Mouse (Mus musculus): ENCODE data around the gene Gm7879. TPM values are rescaled to one million over a fixed set of nuclear protein-coding genes. Genes with fewer than 3 reads are reported as not detected.
A peak's percentile ranks its signal among the peaks of the same experiment; 100 is the strongest.
"Not testable (repeated sequence)": the region's sequence is repeated elsewhere in the genome, so short reads cannot be mapped to it uniquely, and the experiment has no call there.

Gm7879 gene
- polyA plus RNA-seq (2016; fragmentation: Nextera tagmentation; extraction: Ambion mirVana): not detected in 2 replicates

GRCm38 (mm10) chr5:43912844-43913243 lies at the start of gene Gm7879:
TSS of gene Gm7879 (plus strand) at chr5:43913144.
- WGBS: 97% methylated on average over 4 of the region's 4 CpGs
- ATAC-seq (ENCODE audit: low FRiP score): not testable (repeated sequence)

GRCm38 (mm10) chr5:43863642-43864041 lies 49.3 kb upstream of the Gm7879 start:
- Histone ChIP-seq H3K36me3 (no peaks in the 10 kb centered on the region), H3K9ac (no peak overlapping the region), H3K9me3 (replicated peaks) (no peaks in the 10 kb centered on the region), H3K27me3 (0 out of 2 replicates have a peak, but pooled peaks cover 4% of the 10 kb centered on the region), H3K4me2 (replicated peaks) (no peak overlapping the region), H3K4me3 (no peak overlapping the region), H3K4me1 (peaks cover 1% of the 10 kb centered on the region), H3K27ac (no peak overlapping the region)
- WGBS: 81% methylated on average over 6 of the region's 6 CpGs
- no peak for ATAC-seq (ENCODE audit: low FRiP score)

More at GRCm38 (mm10) chr5:43912844-43913243, at the start of gene Gm7879:
- H3K4me2 ChIP-seq (replicated peaks); H3K4me3 ChIP-seq; H3K36me3 ChIP-seq; H3K9ac ChIP-seq; H3K27ac ChIP-seq; H3K4me1 ChIP-seq; H3K27me3 ChIP-seq; H3K9me3 ChIP-seq (replicated peaks): not testable (repeated sequence)

GRCm38 (mm10) chr5:43865316-43865715 lies 47.6 kb upstream of the Gm7879 start:
- Histone ChIP-seq H3K36me3 (no peaks in the 10 kb centered on the region), H3K9ac (no peak overlapping the region), H3K4me1 (peaks cover 10% of the 10 kb centered on the region), H3K27ac (no peak overlapping the region), H3K4me3 (no peak overlapping the region), H3K4me2 (replicated peaks) (no peak overlapping the region), H3K27me3 (0 out of 2 replicates have a peak, but pooled peaks cover 7% of the 10 kb centered on the region), H3K9me3 (replicated peaks) (no peaks in the 10 kb centered on the region)
- no peak for ATAC-seq (ENCODE audit: low FRiP score)
- 78% methylated on average over 2 of the region's 2 CpGs for WGBS

- H3K36me3 ChIP-seq: no peaks in the 10 kb centered on the region
- no peak for ATAC-seq (ENCODE audit: low FRiP score)
- H3K27me3 ChIP-seq: 0 out of 2 replicates have a peak, but pooled peaks cover 7% of the 10 kb centered on the region
- H3K27ac ChIP-seq: peak within 1 kb of the TSS; percentile 37
- H3K9ac ChIP-seq: peak within 1 kb of the TSS; percentile 8; the same call in 1 of the 2 replicates
- peaks cover 10% of the 10 kb centered on the region for H3K4me1 ChIP-seq
- peak within 1 kb of the TSS; percentile 63 for H3K4me2 ChIP-seq (replicated peaks)
- H3K9me3 ChIP-seq (replicated peaks): no peaks in the 10 kb centered on the region
- H3K4me3 ChIP-seq: peak within 1 kb of the TSS; percentile 31
Observed at GRCm38 (mm10) chr5:43868253-43868652, 44.7 kb upstream of the Gm7879 start, which contains the start of gene Cd38. TSS of gene Cd38 (plus strand) at chr5:43868553.

GRCm38 (mm10) chr5:43868711-43869600 lies 44.0 kb upstream of the Gm7879 start:
- Histone ChIP-seq H3K36me3 (no peaks in the 10 kb centered on the region), H3K9ac (peak overlapping the region; percentile 8; the same call in 1 of the 2 replicates), H3K4me1 (peaks cover 10% of the 10 kb centered on the region), H3K27me3 (0 out of 2 replicates have a peak, but pooled peaks cover 7% of the 10 kb centered on the region), H3K27ac (peak overlapping the region; percentile 37), H3K9me3 (replicated peaks) (no peaks in the 10 kb centered on the region), H3K4me2 (replicated peaks) (peak overlapping the region; percentile 63), H3K4me3 (peak overlapping the region; percentile 31)
- 3% methylated on average over 28 of the region's 28 CpGs for WGBS
- peak; percentile 46; the same call in 1 of the 2 replicates for ATAC-seq (ENCODE audit: low FRiP score)

GRCm38 (mm10) chr5:43871845-43872244 lies 41.1 kb upstream of the Gm7879 start:
- Histone ChIP-seq H3K9ac (no peak overlapping the region), H3K36me3 (no peaks in the 10 kb centered on the region), H3K4me1 (peaks cover 10% of the 10 kb centered on the region), H3K4me3 (no peak overlapping the region), H3K9me3 (replicated peaks) (no peaks in the 10 kb centered on the region), H3K27ac (no peak overlapping the region), H3K4me2 (replicated peaks) (no peak overlapping the region), H3K27me3 (0 out of 2 replicates have a peak, but pooled peaks cover 7% of the 10 kb centered on the region)
- WGBS: 70% methylated on average over 1 of the region's 1 CpGs
- no peak for ATAC-seq (ENCODE audit: low FRiP score)

GRCm38 (mm10) chr5:43872652-43873051 lies 40.3 kb upstream of the Gm7879 start:
- WGBS: 77% methylated on average over 1 of the region's 1 CpGs
- H3K36me3 ChIP-seq: no peaks in the 10 kb centered on the region
- no peak overlapping the region for H3K4me2 ChIP-seq (replicated peaks)
- no peak overlapping the region for H3K27ac ChIP-seq
- no peaks in the 10 kb centered on the region for H3K9me3 ChIP-seq (replicated peaks)
- H3K4me1 ChIP-seq: peaks cover 10% of the 10 kb centered on the region
- no peak overlapping the region for H3K9ac ChIP-seq
- 0 out of 2 replicates have a peak, but pooled peaks cover 7% of the 10 kb centered on the region for H3K27me3 ChIP-seq
- no peak overlapping the region for H3K4me3 ChIP-seq
- no peak for ATAC-seq (ENCODE audit: low FRiP score)

GRCm38 (mm10) chr5:43882034-43882433 lies 30.9 kb upstream of the Gm7879 start:
- Histone ChIP-seq H3K27ac (no peak overlapping the region), H3K4me3 (no peak overlapping the region), H3K9me3 (replicated peaks) (no peaks in the 10 kb centered on the region), H3K36me3 (no peaks in the 10 kb centered on the region), H3K27me3 (no peaks in the 10 kb centered on the region), H3K4me1 (no peaks in the 10 kb centered on the region), H3K9ac (no peak overlapping the region), H3K4me2 (replicated peaks) (no peak overlapping the region)
- 92% methylated on average over 3 of the region's 3 CpGs for WGBS
- ATAC-seq (ENCODE audit: low FRiP score): no peak

- no peak overlapping the region for H3K4me3 ChIP-seq
- H3K9me3 ChIP-seq (replicated peaks): no peaks in the 10 kb centered on the region
- no peak overlapping the region for H3K4me2 ChIP-seq (replicated peaks)
- H3K9ac ChIP-seq: no peak overlapping the region
- no peaks in the 10 kb centered on the region for H3K27me3 ChIP-seq
- ATAC-seq (ENCODE audit: low FRiP score): no peak
- no peaks in the 10 kb centered on the region for H3K4me1 ChIP-seq
- no peak overlapping the region for H3K27ac ChIP-seq
- WGBS: 30% methylated on average over 3 of the region's 3 CpGs
- no peaks in the 10 kb centered on the region for H3K36me3 ChIP-seq
Observed at GRCm38 (mm10) chr5:43885060-43885820, 27.7 kb upstream of the Gm7879 start.

- H3K4me1 ChIP-seq: no peaks in the 10 kb centered on the region
- no peaks in the 10 kb centered on the region for H3K9me3 ChIP-seq (replicated peaks)
- 28% methylated on average over 1 of the region's 1 CpGs for WGBS
- H3K27ac ChIP-seq: no peak overlapping the region
- H3K4me3 ChIP-seq: no peak overlapping the region
- no peaks in the 10 kb centered on the region for H3K27me3 ChIP-seq
- no peaks in the 10 kb centered on the region for H3K36me3 ChIP-seq
- ATAC-seq (ENCODE audit: low FRiP score): no peak
- H3K4me2 ChIP-seq (replicated peaks): no peak overlapping the region
- H3K9ac ChIP-seq: no peak overlapping the region
Observed at GRCm38 (mm10) chr5:43892386-43892785, 20.6 kb upstream of the Gm7879 start.

- no peaks in the 10 kb centered on the region for H3K9me3 ChIP-seq (replicated peaks)
- H3K9ac ChIP-seq: no peak overlapping the region
- H3K4me2 ChIP-seq (replicated peaks): no peak overlapping the region
- ATAC-seq (ENCODE audit: low FRiP score): no peak
- no peaks in the 10 kb centered on the region for H3K27me3 ChIP-seq
- WGBS: 79% methylated on average over 2 of the region's 2 CpGs
- H3K36me3 ChIP-seq: no peaks in the 10 kb centered on the region
- H3K4me1 ChIP-seq: no peaks in the 10 kb centered on the region
- no peak overlapping the region for H3K27ac ChIP-seq
- no peak overlapping the region for H3K4me3 ChIP-seq
Observed at GRCm38 (mm10) chr5:43894113-43894512, 18.8 kb upstream of the Gm7879 start.

- H3K27me3 ChIP-seq: no peaks in the 10 kb centered on the region
- no peaks in the 10 kb centered on the region for H3K36me3 ChIP-seq
- H3K4me1 ChIP-seq: no peaks in the 10 kb centered on the region
- H3K4me3 ChIP-seq: no peak overlapping the region
- no peak overlapping the region for H3K4me2 ChIP-seq (replicated peaks)
- H3K9me3 ChIP-seq (replicated peaks): no peaks in the 10 kb centered on the region
- no peak overlapping the region for H3K9ac ChIP-seq
- H3K27ac ChIP-seq: no peak overlapping the region
- ATAC-seq (ENCODE audit: low FRiP score): no peak
- WGBS: 80% methylated on average over 3 of the region's 3 CpGs
Observed at GRCm38 (mm10) chr5:43895931-43896330, 17.0 kb upstream of the Gm7879 start.
